Mouse (Mus musculus) C2C12 (cell line): ENCODE measurements around the gene Mcrip1.

Experiments used
- CEBPB ChIP-seq: IDR thresholded peaks from one replicate; pipeline ENCODE4 v1.6.1; 2011; ENCODE audit warnings: low read depth, mild to moderate bottlenecking, control low read depth, moderate library complexity
- CTCF ChIP-seq: IDR thresholded peaks from one replicate; pipeline ENCODE4 v1.5.1; 2011; ENCODE audit not compliant: control insufficient read depth, insufficient read depth, insufficient read length
- MAX ChIP-seq: IDR thresholded peaks from one replicate; pipeline ENCODE4 v1.6.1; 2011; ENCODE audit warnings: mild to moderate bottlenecking, control low read depth
- MYOD1 ChIP-seq: IDR thresholded peaks from one replicate; pipeline ENCODE4 v1.6.1; 2011; ENCODE audit warnings: low read depth; ENCODE audit not compliant: control insufficient read depth, insufficient read length
- MYOG ChIP-seq: IDR thresholded peaks from one replicate; pipeline ENCODE4 v1.6.1; 2011; ENCODE audit not compliant: control insufficient read depth, insufficient read length; ENCODE audit errors: extremely low read depth

DNA sequence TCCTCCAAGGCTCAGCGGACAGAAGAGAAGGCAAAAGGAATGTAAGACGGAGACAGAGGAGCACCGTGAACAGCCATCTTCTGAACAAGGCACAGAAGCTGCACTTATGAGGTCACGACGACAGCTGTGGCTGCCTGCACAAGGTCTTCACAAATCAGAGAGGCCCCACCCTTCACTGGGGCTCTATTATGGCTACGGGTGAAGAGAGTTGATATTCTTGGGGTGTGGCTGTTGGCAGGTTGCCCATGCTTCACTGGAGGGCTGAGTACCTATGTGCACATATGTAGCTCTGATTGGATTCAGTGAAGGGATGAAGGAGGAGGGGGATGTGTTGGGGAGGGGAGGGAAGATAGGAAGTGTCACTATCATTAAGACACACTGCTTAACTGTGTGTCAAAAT lies 31.0 kb downstream of the Mcrip1 start:
- TF ChIP-seq CTCF (no peak), MYOG (no peak), CEBPB (no peak), MYOD1 (no peak), MAX (no peak)
